In genomic region chr9:116489787-116490186, GRCm38 (mm10) we compare ENCODE assay signal across 9 mouse cellular contexts.
DNase-seq lines count a peak whose midpoint lies in the region; ATAC-seq and TF ChIP-seq lines count a peak whose summit lies in the region.
"Had no signal": no experiment of that assay in that cellular context is flagged by ENCODE, and none has a peak within 500 bp of the region (broad histone marks: within the 10 kb centered on the region; RNA-seq: fewer than 3 reads in every experiment).

No protein-coding gene starts in this region.

- intact Hi-C loops in left cerebral cortex, postnatal 10 days (cut with DNase I) = no loop called here

- no peak overlapping the region for H3K4me2 ChIP-seq in liver, embryonic 11.5 days
- H3K4me2 ChIP-seq: midbrain, embryonic 12.5 days had no signal

- H3K9ac ChIP-seq in liver, adult 2 months (ENCODE audit: low read depth, low read length) = no peak overlapping the region
- no peak overlapping the region for H3K9ac ChIP-seq in liver, embryonic 11.5 days (ENCODE audit: low read depth, low read length)
- H3K9ac ChIP-seq: midbrain, embryonic 12.5 days had no signal

- DNase-seq in cerebellum, postnatal 10 days = peak; percentile 78 to 84
- DNase-seq in cerebellum, adult 9-11 months = no peak
- DNase-seq in liver, adult 2 months (ENCODE audit: extremely low read depth, low read depth, low spot score) = peak; percentile 8
- DNase-seq in liver, embryonic 11.5 days (ENCODE audit: low spot score) = no peak
- DNase-seq in c-Kit-positive CD71-positive TER-119-negative erythroid progenitor cells, embryonic 14.5 days (ENCODE audit: low read depth) = peak; percentile 3
- DNase-seq in left cerebral cortex, postnatal 10 days (ENCODE audit: extremely low spot score in 1 of 2, low spot score in 2 of 2) = peak; percentile 19 to 24
- DNase-seq in right cerebral cortex, adult 2 months (ENCODE audit: low spot score in 2 of 2) = peak; percentile 37 to 39
- DNase-seq in spleen, postnatal 4 days (ENCODE audit: low spot score in 2 of 2) = no peak

- no peaks in the 10 kb centered on the region for H3K79me2 ChIP-seq in liver, adult 2 months (ENCODE audit: control insufficient read depth, insufficient read depth, low read length)

- H3K4me1 ChIP-seq in liver, adult 2 months (ENCODE audit: control insufficient read depth, insufficient read depth, low read length) = no peaks in the 10 kb centered on the region
- no peaks in the 10 kb centered on the region for H3K4me1 ChIP-seq in liver, embryonic 11.5 days (replicated peaks; ENCODE audit: control insufficient read depth, insufficient read depth, low read length)
- H3K4me1 ChIP-seq: midbrain, embryonic 12.5 days had no signal

- H3K9me3 ChIP-seq in liver, embryonic 11.5 days (ENCODE audit: control insufficient read depth, low read length) = no peaks in the 10 kb centered on the region; the same call in 1 of the 2 replicates

- TF ChIP-seq CTCF in liver, adult 2 months (IDR thresholded peaks at IDR 0.05; ENCODE audit: low read depth, low read length) = peak; percentile 38; the same call in 1 of the 2 replicates

- WGBS in liver, adult 2 months = 72% methylated on average over 4 of the region's 4 CpGs
- 55% methylated on average over 4 of the region's 4 CpGs for WGBS in liver, embryonic 11.5 days

- no peaks in the 10 kb centered on the region for H3K36me3 ChIP-seq in liver, adult 2 months (ENCODE audit: control insufficient read depth, insufficient read depth, low read length)
- H3K36me3 ChIP-seq in liver, embryonic 11.5 days (ENCODE audit: control insufficient read depth, insufficient read depth, low read length) = no peaks in the 10 kb centered on the region
- H3K36me3 ChIP-seq: midbrain, embryonic 12.5 days had no signal

- no peak for ATAC-seq in liver, embryonic 11.5 days (replicated peaks; ENCODE audit: low FRiP score)

- no peaks in the 10 kb centered on the region for H3K27me3 ChIP-seq in liver, adult 2 months (ENCODE audit: control insufficient read depth, insufficient read depth, low read length)
- no peaks in the 10 kb centered on the region for H3K27me3 ChIP-seq in liver, embryonic 11.5 days (replicated peaks; ENCODE audit: control insufficient read depth, insufficient read depth, low read length)
- H3K27me3 ChIP-seq: midbrain, embryonic 12.5 days had no signal

- H3K4me3 ChIP-seq in liver, adult 2 months (ENCODE audit: insufficient read depth, low read depth, low read length) = no peak overlapping the region
- no peak overlapping the region for H3K4me3 ChIP-seq in liver, embryonic 11.5 days (ENCODE audit: low read depth, low read length)
- H3K4me3 ChIP-seq: midbrain, embryonic 12.5 days had no signal

- no peak overlapping the region for H3K27ac ChIP-seq in liver, adult 2 months (replicated peaks; ENCODE audit: insufficient read depth, low read depth, low read length)
- H3K27ac ChIP-seq in liver, embryonic 11.5 days (ENCODE audit: low read depth, low read length) = no peak overlapping the region
- H3K27ac ChIP-seq: midbrain, embryonic 12.5 days had no signal

- TF ChIP-seq POLR2A in liver, adult 2 months (IDR thresholded peaks at IDR 0.05; ENCODE audit: extremely low read depth, insufficient read depth, low read length) = no peak

Comparison
In these comparisons a context has a peak if more than half of its experiments do, and no peak if none do; other contexts are left out.
1. DNase-seq: peak in cerebellum, postnatal 10 days (2 of 2), liver, adult 2 months (single experiment), c-Kit-positive CD71-positive TER-119-negative erythroid progenitor cells, embryonic 14.5 days (single experiment), left cerebral cortex, postnatal 10 days (2 of 2) and right cerebral cortex, adult 2 months (2 of 2); none in cerebellum, adult 9-11 months (single experiment), liver, embryonic 11.5 days (single experiment) and spleen, postnatal 4 days (0 of 2).